Comparison of ENCODE assay signal across 8 mouse cellular contexts in genomic region chr5:139668494-139668893, GRCm38 (mm10).
DNase-seq lines count a peak whose midpoint lies in the region; ATAC-seq and TF ChIP-seq lines count a peak whose summit lies in the region.

No protein-coding gene starts in this region.

- H3K4me3 ChIP-seq in liver, embryonic 12.5 days: no peak overlapping the region
- 0 out of 2 replicates have a peak overlapping the region, but pooled peaks have one; percentile 7 for H3K4me3 ChIP-seq in limb, embryonic 15.5 days
- H3K4me3 ChIP-seq in neural tube, embryonic 11.5 days (ENCODE audit: low read depth, low read length): no peak overlapping the region
- H3K4me3 ChIP-seq in thymus, adult 2 months (ENCODE audit: control insufficient read depth, insufficient read depth, low read length): no peak overlapping the region

- H3K27me3 ChIP-seq in liver, embryonic 12.5 days (replicated peaks): peaks cover 86% of the 10 kb centered on the region
- H3K27me3 ChIP-seq in limb, embryonic 15.5 days: peaks cover 85% of the 10 kb centered on the region
- peaks cover 53% of the 10 kb centered on the region for H3K27me3 ChIP-seq in neural tube, embryonic 11.5 days (ENCODE audit: control insufficient read depth, insufficient read depth, low read length)
- no peaks in the 10 kb centered on the region; the same call in 1 of the 2 replicates for H3K27me3 ChIP-seq in thymus, adult 2 months (ENCODE audit: control insufficient read depth, insufficient read depth, low read length)

- H3K4me2 ChIP-seq in liver, embryonic 12.5 days: no peak overlapping the region
- H3K4me2 ChIP-seq in limb, embryonic 15.5 days: peak overlapping the region; percentile 29
- H3K4me2 ChIP-seq in neural tube, embryonic 11.5 days (ENCODE audit: low read depth): no peak overlapping the region

- no peaks in the 10 kb centered on the region for H3K9me3 ChIP-seq in liver, embryonic 12.5 days (replicated peaks)
- no peaks in the 10 kb centered on the region for H3K9me3 ChIP-seq in limb, embryonic 15.5 days
- no peaks in the 10 kb centered on the region for H3K9me3 ChIP-seq in neural tube, embryonic 11.5 days (ENCODE audit: control insufficient read depth, low read length)

- peak; percentile 61 for DNase-seq in liver
- peak; percentile 86 for DNase-seq in embryo, embryonic 10.5 days (ENCODE audit: low spot score)
- peak; percentile 68 to 71 for DNase-seq in gastrocnemius, postnatal 4 days (ENCODE audit: low spot score in 2 of 2)
- DNase-seq in kidney, adult 8-10 months: peak; percentile 18 to 61
- peak; percentile 85 for DNase-seq in neural tube, embryonic 11.5 days (ENCODE audit: low spot score)
- DNase-seq in thymus, adult 2 months: peak; percentile 40

- H3K9ac ChIP-seq in liver, embryonic 12.5 days: no peak overlapping the region
- H3K9ac ChIP-seq in limb, embryonic 15.5 days: no peak overlapping the region
- H3K9ac ChIP-seq in neural tube, embryonic 11.5 days (ENCODE audit: low read length): 0 out of 2 replicates have a peak overlapping the region, but pooled peaks have one; percentile 11

- no peaks in the 10 kb centered on the region for H3K36me3 ChIP-seq in liver, embryonic 12.5 days
- H3K36me3 ChIP-seq in limb, embryonic 15.5 days: no peaks in the 10 kb centered on the region
- no peaks in the 10 kb centered on the region for H3K36me3 ChIP-seq in neural tube, embryonic 11.5 days (ENCODE audit: control insufficient read depth, insufficient read depth, low read length)
- H3K36me3 ChIP-seq in thymus, adult 2 months (ENCODE audit: control insufficient read depth, insufficient read depth, low read length): no peaks in the 10 kb centered on the region

- H3K4me1 ChIP-seq in liver, embryonic 12.5 days: no peaks in the 10 kb centered on the region
- peaks cover 16% of the 10 kb centered on the region for H3K4me1 ChIP-seq in limb, embryonic 15.5 days
- H3K4me1 ChIP-seq in neural tube, embryonic 11.5 days (ENCODE audit: control insufficient read depth, insufficient read depth, low read length): peaks cover 6% of the 10 kb centered on the region
- no peaks in the 10 kb centered on the region for H3K4me1 ChIP-seq in thymus, adult 2 months (replicated peaks; ENCODE audit: control insufficient read depth, insufficient read depth, low read length)

- no peak for TF ChIP-seq POLR2A in thymus, adult 2 months (IDR thresholded peaks at IDR 0.05; ENCODE audit: control insufficient read depth, extremely low read depth, insufficient read depth, low read length, poor library complexity)

- under 1% methylated on average over 24 of the region's 24 CpGs for WGBS in liver, embryonic 12.5 days (ENCODE audit: insufficient replicate concordance)
- under 1% methylated on average over 24 of the region's 24 CpGs for WGBS in limb, embryonic 15.5 days
- 0% methylated on average over 24 of the region's 24 CpGs for WGBS in neural tube, embryonic 11.5 days
- 2% methylated on average over 24 of the region's 24 CpGs for WGBS in thymus, adult 2 months

- peak; percentile 64; the same call in 1 of the 2 replicates for TF ChIP-seq CTCF in thymus, adult 2 months (IDR thresholded peaks at IDR 0.05; ENCODE audit: borderline replicate concordance, control insufficient read depth, extremely low read depth, insufficient read depth, low read length, poor library complexity)

- ATAC-seq in liver, embryonic 12.5 days: no peak
- ATAC-seq in limb, embryonic 15.5 days (ENCODE audit: insufficient number of reproducible peaks, low FRiP score, low TSS enrichment, low read depth): no peak
- ATAC-seq in neural tube, embryonic 11.5 days (ENCODE audit: insufficient read depth, low FRiP score, low TSS enrichment): peak; percentile 52

- no peak overlapping the region for H3K27ac ChIP-seq in liver, embryonic 12.5 days
- no peak overlapping the region for H3K27ac ChIP-seq in limb, embryonic 15.5 days
- H3K27ac ChIP-seq in neural tube, embryonic 11.5 days (ENCODE audit: low read depth, low read length): no peak overlapping the region
- no peak overlapping the region for H3K27ac ChIP-seq in thymus, adult 2 months (ENCODE audit: control insufficient read depth, insufficient read depth, low read length)
